Comparison of ENCODE assay signal across 28 mouse cellular contexts in genomic region chr8:91474731-91475279, GRCm38 (mm10).
DNase-seq lines count a peak whose midpoint lies in the region; ATAC-seq lines count a peak whose summit lies in the region.
"Had no signal": no experiment of that assay in that cellular context is flagged by ENCODE, and none has a peak within 500 bp of the region (broad histone marks: within the 10 kb centered on the region; RNA-seq: fewer than 3 reads in every experiment).

No protein-coding gene starts in this region.

- intact Hi-C loops in heart, postnatal 14 days (cut with DNase I) = no loop called here
- intact Hi-C loops in left cerebral cortex, postnatal 25 days (cut with DNase I) = no loop called here
- intact Hi-C loops in left cerebral cortex, postnatal 36 days (cut with DNase I) = no loop called here

- WGBS in heart, embryonic 10.5 days = 83% methylated on average over 6 of the region's 6 CpGs

- no peaks in the 10 kb centered on the region for H3K9me3 ChIP-seq in heart, embryonic 10.5 days
- H3K9me3 ChIP-seq: embryonic facial prominence, embryonic 13.5 days; forebrain, embryonic 12.5 days; heart, embryonic 13.5 days; hindbrain, embryonic 10.5 days; intestine, embryonic 15.5 days; limb, embryonic 10.5 days; liver, embryonic 12.5 days; midbrain, embryonic 12.5 days had no signal

- peaks cover 20% of the 10 kb centered on the region; the same call in 1 of the 2 replicates for H3K36me3 ChIP-seq in heart, embryonic 10.5 days

- DNase-seq in frontal cortex, postnatal 25 days (ENCODE audit: low spot score in 2 of 2) = no peak
- peak; percentile 51 for DNase-seq in heart, embryonic 10.5 days (ENCODE audit: low spot score)
- no peak for DNase-seq in heart, postnatal 14 days
- peak; percentile 26 to 66 for DNase-seq in left cerebral cortex, postnatal 25 days (ENCODE audit: low spot score in 2 of 2)
- no peak for DNase-seq in left cerebral cortex, postnatal 36 days (ENCODE audit: low spot score in 2 of 2)
- DNase-seq in right cerebral cortex, postnatal 25 days = peak; percentile 21
- DNase-seq in right cerebral cortex, postnatal 10 days (ENCODE audit: low spot score in 2 of 2) = no peak
- DNase-seq: adrenal gland, adult 8-10 months; cerebellum, adult 2 months; cerebellum, postnatal 36 days; embryo, embryonic 11 days; gastrocnemius, postnatal 14 days; kidney, adult 8-10 months; kidney, postnatal 10 days; lung, adult 2 months; lung, postnatal 14 days had no signal

- peak; percentile 93 for ATAC-seq in frontal cortex, adult (ENCODE audit: low TSS enrichment)
- ATAC-seq: activated CD4-positive, CD25-positive, alpha-beta regulatory T cell, adult 4 months; hindbrain, embryonic 16.5 days; intestine, embryonic 15.5 days; liver, embryonic 12.5 days had no signal

- H3K4me1 ChIP-seq in heart, embryonic 10.5 days = no peaks in the 10 kb centered on the region
- H3K4me1 ChIP-seq: embryonic facial prominence, embryonic 13.5 days; forebrain, embryonic 12.5 days; heart, embryonic 13.5 days; hindbrain, embryonic 10.5 days; intestine, embryonic 15.5 days; limb, embryonic 10.5 days; liver, embryonic 12.5 days; midbrain, embryonic 12.5 days had no signal

- no peak overlapping the region for H3K4me3 ChIP-seq in heart, embryonic 10.5 days
- H3K4me3 ChIP-seq: embryonic facial prominence, embryonic 13.5 days; erythroblast, embryonic 14.5 days; forebrain, embryonic 12.5 days; heart, embryonic 13.5 days; hindbrain, embryonic 10.5 days; intestine, embryonic 15.5 days; limb, embryonic 10.5 days; liver, embryonic 12.5 days; midbrain, embryonic 12.5 days had no signal

- H3K27ac ChIP-seq in heart, embryonic 10.5 days = no peak overlapping the region
- H3K27ac ChIP-seq: embryonic facial prominence, embryonic 13.5 days; forebrain, embryonic 12.5 days; heart, embryonic 13.5 days; hindbrain, embryonic 10.5 days; intestine, embryonic 15.5 days; limb, embryonic 10.5 days; liver, embryonic 12.5 days; midbrain, embryonic 12.5 days had no signal

- H3K27me3 ChIP-seq in heart, embryonic 10.5 days (ENCODE audit: insufficient read depth, poor library complexity, severe bottlenecking) = no peaks in the 10 kb centered on the region
- H3K27me3 ChIP-seq: embryonic facial prominence, embryonic 13.5 days; forebrain, embryonic 12.5 days; heart, embryonic 13.5 days; intestine, embryonic 15.5 days; liver, embryonic 12.5 days; midbrain, embryonic 12.5 days had no signal

Comparison
In these comparisons a context has a peak if more than half of its experiments do, and no peak if none do; other contexts are left out.
1. DNase-seq: peak in heart, embryonic 10.5 days (single experiment), left cerebral cortex, postnatal 25 days (2 of 2) and right cerebral cortex, postnatal 25 days (single experiment); none in frontal cortex, postnatal 25 days (0 of 2), heart, postnatal 14 days (0 of 2), left cerebral cortex, postnatal 36 days (0 of 2) and right cerebral cortex, postnatal 10 days (0 of 2).